Mouse (Mus musculus): ENCODE measurements at regions not wholly inside any gene's neighbourhood (a gene's known extent, or its start where the extent isn't known, plus 50 kb on each side); places are given as distances from the start of the nearest gene placed in this dataset.

- no peaks in the 10 kb centered on the region for H3K4me1 ChIP-seq (replicated peaks; ENCODE audit: control insufficient read depth, insufficient read depth, low read length)
- H3K27me3 ChIP-seq (ENCODE audit: control insufficient read depth, insufficient read depth, low read depth, low read length): no peaks in the 10 kb centered on the region
- 40% methylated on average over 3 of the region's 3 CpGs for WGBS
- no peaks in the 10 kb centered on the region for H3K9me3 ChIP-seq (ENCODE audit: control insufficient read depth, low read length)
- H3K36me3 ChIP-seq (ENCODE audit: control insufficient read depth, insufficient read depth, low read length): no peaks in the 10 kb centered on the region
- no peak overlapping the region for H3K4me2 ChIP-seq (ENCODE audit: low read depth, low read length)
- H3K4me3 ChIP-seq (ENCODE audit: low read length): no peak overlapping the region
- ATAC-seq (ENCODE audit: low read depth): no peak
- no peak overlapping the region for H3K9ac ChIP-seq (ENCODE audit: low read length)
- no peak overlapping the region for H3K27ac ChIP-seq (ENCODE audit: low read length)
Observed at GRCm38 (mm10) chr13:39256708-39257107, 296.0 kb upstream of the Slc35b3 start.

GRCm38 (mm10) chr13:39255338-39255737 is 294.7 kb upstream of the Slc35b3 start:
- no peaks in the 10 kb centered on the region for H3K36me3 ChIP-seq (ENCODE audit: control insufficient read depth, insufficient read depth, low read length)
- no peak overlapping the region for H3K4me2 ChIP-seq (ENCODE audit: low read depth, low read length)
- no peak overlapping the region for H3K27ac ChIP-seq (ENCODE audit: low read length)
- no peak for ATAC-seq (ENCODE audit: low read depth)
- H3K9me3 ChIP-seq (ENCODE audit: control insufficient read depth, low read length): no peaks in the 10 kb centered on the region
- no peaks in the 10 kb centered on the region for H3K4me1 ChIP-seq (replicated peaks; ENCODE audit: control insufficient read depth, insufficient read depth, low read length)
- WGBS: 58% methylated on average over 3 of the region's 3 CpGs
- no peak overlapping the region for H3K9ac ChIP-seq (ENCODE audit: low read length)
- H3K4me3 ChIP-seq (ENCODE audit: low read length): no peak overlapping the region
- H3K27me3 ChIP-seq (ENCODE audit: control insufficient read depth, insufficient read depth, low read depth, low read length): no peaks in the 10 kb centered on the region

- Histone ChIP-seq H3K27ac (ENCODE audit: low read length) (no peak overlapping the region), H3K9me3 (ENCODE audit: control insufficient read depth, low read length) (no peaks in the 10 kb centered on the region), H3K4me2 (ENCODE audit: low read depth, low read length) (no peak overlapping the region), H3K4me1 (replicated peaks; ENCODE audit: control insufficient read depth, insufficient read depth, low read length) (no peaks in the 10 kb centered on the region), H3K27me3 (ENCODE audit: control insufficient read depth, insufficient read depth, low read depth, low read length) (no peaks in the 10 kb centered on the region), H3K4me3 (ENCODE audit: low read length) (no peak overlapping the region), H3K36me3 (ENCODE audit: control insufficient read depth, insufficient read depth, low read length) (no peaks in the 10 kb centered on the region), H3K9ac (ENCODE audit: low read length) (no peak overlapping the region)
- ATAC-seq (ENCODE audit: low read depth): no peak
- WGBS: 91% methylated on average over 3 of the region's 3 CpGs
Observed at GRCm38 (mm10) chr13:39252591-39252990, 291.9 kb upstream of the Slc35b3 start.

- H3K4me2 ChIP-seq (ENCODE audit: low read depth, low read length): no peak overlapping the region
- WGBS: 75% methylated on average over 4 of the region's 4 CpGs
- no peaks in the 10 kb centered on the region for H3K4me1 ChIP-seq (replicated peaks; ENCODE audit: control insufficient read depth, insufficient read depth, low read length)
- no peak overlapping the region for H3K4me3 ChIP-seq (ENCODE audit: low read length)
- H3K36me3 ChIP-seq (ENCODE audit: control insufficient read depth, insufficient read depth, low read length): no peaks in the 10 kb centered on the region
- no peak overlapping the region for H3K27ac ChIP-seq (ENCODE audit: low read length)
- H3K27me3 ChIP-seq (ENCODE audit: control insufficient read depth, insufficient read depth, low read depth, low read length): no peaks in the 10 kb centered on the region
- H3K9me3 ChIP-seq (ENCODE audit: control insufficient read depth, low read length): no peaks in the 10 kb centered on the region
- H3K9ac ChIP-seq (ENCODE audit: low read length): no peak overlapping the region
- no peak for ATAC-seq (ENCODE audit: low read depth)
Observed at GRCm38 (mm10) chr13:39250096-39250495, 289.4 kb upstream of the Slc35b3 start.

- H3K27me3 ChIP-seq (ENCODE audit: control insufficient read depth, insufficient read depth, low read depth, low read length): no peaks in the 10 kb centered on the region
- 69% methylated on average over 4 of the region's 4 CpGs for WGBS
- no peaks in the 10 kb centered on the region for H3K9me3 ChIP-seq (ENCODE audit: control insufficient read depth, low read length)
- H3K27ac ChIP-seq (ENCODE audit: low read length): no peak overlapping the region
- ATAC-seq (ENCODE audit: low read depth): no peak
- no peak overlapping the region for H3K9ac ChIP-seq (ENCODE audit: low read length)
- no peaks in the 10 kb centered on the region for H3K36me3 ChIP-seq (ENCODE audit: control insufficient read depth, insufficient read depth, low read length)
- no peak overlapping the region for H3K4me3 ChIP-seq (ENCODE audit: low read length)
- H3K4me2 ChIP-seq (ENCODE audit: low read depth, low read length): no peak overlapping the region
- no peaks in the 10 kb centered on the region for H3K4me1 ChIP-seq (replicated peaks; ENCODE audit: control insufficient read depth, insufficient read depth, low read length)
Observed at GRCm38 (mm10) chr13:39226829-39227228, 266.2 kb upstream of the Slc35b3 start.

- no peak overlapping the region for H3K4me2 ChIP-seq (ENCODE audit: low read depth, low read length)
- no peaks in the 10 kb centered on the region for H3K4me1 ChIP-seq (replicated peaks; ENCODE audit: control insufficient read depth, insufficient read depth, low read length)
- no peak overlapping the region for H3K4me3 ChIP-seq (ENCODE audit: low read length)
- H3K27ac ChIP-seq (ENCODE audit: low read length): no peak overlapping the region
- H3K36me3 ChIP-seq (ENCODE audit: control insufficient read depth, insufficient read depth, low read length): no peaks in the 10 kb centered on the region
- WGBS: 36% methylated on average over 6 of the region's 6 CpGs
- no peak for ATAC-seq (ENCODE audit: low read depth)
- H3K9ac ChIP-seq (ENCODE audit: low read length): no peak overlapping the region
- no peaks in the 10 kb centered on the region for H3K27me3 ChIP-seq (ENCODE audit: control insufficient read depth, insufficient read depth, low read depth, low read length)
- no peaks in the 10 kb centered on the region for H3K9me3 ChIP-seq (ENCODE audit: control insufficient read depth, low read length)
Observed at GRCm38 (mm10) chr13:39225651-39226050, 265.0 kb upstream of the Slc35b3 start.

- Histone ChIP-seq H3K4me2 (ENCODE audit: low read depth, low read length) (no peak overlapping the region), H3K36me3 (ENCODE audit: control insufficient read depth, insufficient read depth, low read length) (no peaks in the 10 kb centered on the region), H3K4me1 (replicated peaks; ENCODE audit: control insufficient read depth, insufficient read depth, low read length) (no peaks in the 10 kb centered on the region), H3K9ac (ENCODE audit: low read length) (no peak overlapping the region), H3K27me3 (ENCODE audit: control insufficient read depth, insufficient read depth, low read depth, low read length) (no peaks in the 10 kb centered on the region), H3K9me3 (ENCODE audit: control insufficient read depth, low read length) (no peaks in the 10 kb centered on the region), H3K27ac (ENCODE audit: low read length) (no peak overlapping the region), H3K4me3 (ENCODE audit: low read length) (no peak overlapping the region)
- 87% methylated on average over 8 of the region's 8 CpGs for WGBS
- ATAC-seq (ENCODE audit: low read depth): no peak
Observed at GRCm38 (mm10) chr13:39211076-39211475, 250.4 kb upstream of the Slc35b3 start.

- Histone ChIP-seq H3K27me3 (ENCODE audit: control insufficient read depth, insufficient read depth, low read depth, low read length) (no peaks in the 10 kb centered on the region), H3K4me3 (ENCODE audit: low read length) (no peak overlapping the region), H3K4me2 (ENCODE audit: low read depth, low read length) (peak overlapping the region; percentile 17; the same call in 1 of the 2 replicates), H3K9ac (ENCODE audit: low read length) (no peak overlapping the region), H3K9me3 (ENCODE audit: control insufficient read depth, low read length) (no peaks in the 10 kb centered on the region), H3K27ac (ENCODE audit: low read length) (no peak overlapping the region), H3K4me1 (replicated peaks; ENCODE audit: control insufficient read depth, insufficient read depth, low read length) (no peaks in the 10 kb centered on the region), H3K36me3 (ENCODE audit: control insufficient read depth, insufficient read depth, low read length) (no peaks in the 10 kb centered on the region)
- peak; percentile 79; the same call in 1 of the 2 replicates for ATAC-seq (ENCODE audit: low read depth)
- WGBS: 2% methylated on average over 2 of the region's 2 CpGs
Observed at GRCm38 (mm10) chr13:39183715-39184179, 223.1 kb upstream of the Slc35b3 start.

- H3K27ac ChIP-seq (ENCODE audit: low read length): no peak overlapping the region
- H3K4me3 ChIP-seq (ENCODE audit: low read length): no peak overlapping the region
- no peaks in the 10 kb centered on the region for H3K27me3 ChIP-seq (ENCODE audit: control insufficient read depth, insufficient read depth, low read depth, low read length)
- H3K4me2 ChIP-seq (ENCODE audit: low read depth, low read length): no peak overlapping the region
- 54% methylated on average over 2 of the region's 2 CpGs for WGBS
- H3K9me3 ChIP-seq (ENCODE audit: control insufficient read depth, low read length): no peaks in the 10 kb centered on the region
- H3K4me1 ChIP-seq (replicated peaks; ENCODE audit: control insufficient read depth, insufficient read depth, low read length): no peaks in the 10 kb centered on the region
- H3K36me3 ChIP-seq (ENCODE audit: control insufficient read depth, insufficient read depth, low read length): no peaks in the 10 kb centered on the region
- 0 out of 2 replicates have a peak, but pooled peaks have one; percentile 10 for ATAC-seq (ENCODE audit: low read depth)
- no peak overlapping the region for H3K9ac ChIP-seq (ENCODE audit: low read length)
Observed at GRCm38 (mm10) chr13:39161980-39162379, 201.3 kb upstream of the Slc35b3 start.

GRCm38 (mm10) chr13:39127942-39128341 is 167.3 kb upstream of the Slc35b3 start:
- Histone ChIP-seq H3K27ac (ENCODE audit: low read length) (no peak overlapping the region), H3K9ac (ENCODE audit: low read length) (no peak overlapping the region), H3K4me3 (ENCODE audit: low read length) (no peak overlapping the region), H3K27me3 (ENCODE audit: control insufficient read depth, insufficient read depth, low read depth, low read length) (no peaks in the 10 kb centered on the region), H3K4me1 (replicated peaks; ENCODE audit: control insufficient read depth, insufficient read depth, low read length) (no peaks in the 10 kb centered on the region), H3K4me2 (ENCODE audit: low read depth, low read length) (no peak overlapping the region), H3K36me3 (ENCODE audit: control insufficient read depth, insufficient read depth, low read length) (no peaks in the 10 kb centered on the region), H3K9me3 (ENCODE audit: control insufficient read depth, low read length) (no peaks in the 10 kb centered on the region)
- WGBS: 74% methylated on average over 1 of the region's 1 CpGs
- ATAC-seq (ENCODE audit: low read depth): no peak
